Mouse (Mus musculus) small intestine, adult 2 months (tissue): ENCODE results near the gene Serpinb1a. TPM values are rescaled to one million over a fixed set of nuclear protein-coding genes. Genes with fewer than 3 reads are reported as not detected.
"Not testable (repeated sequence)": the region's sequence is repeated elsewhere in the genome, so short reads cannot be mapped to it uniquely, and the experiment has no call there.

Experiments
- H3K27ac ChIP-seq: fragments of 200-500 bp; 2 replicates; pipeline ENCODE4 v1.5.1; 2012; ENCODE audit warnings: low read depth, low read length, control low read depth, inconsistent platforms; ENCODE audit not compliant: insufficient read depth
- H3K27me3 ChIP-seq: fragments of 200-500 bp; 2 replicates; pipeline ENCODE4 v1.6.1; 2012; ENCODE audit warnings: mild to moderate bottlenecking, moderate library complexity, low read length, inconsistent platforms; ENCODE audit not compliant: control insufficient read depth, insufficient read depth
- H3K36me3 ChIP-seq: fragments of 200-500 bp; 2 replicates; pipeline ENCODE4 v1.6.1; 2012; ENCODE audit warnings: mild to moderate bottlenecking, low read length, control low read depth, inconsistent platforms; ENCODE audit not compliant: control insufficient read depth, insufficient read depth
- H3K4me1 ChIP-seq: fragments of 200-500 bp; 2 replicates; pipeline ENCODE4 v1.6.1; 2012; ENCODE audit warnings: low read length, inconsistent platforms, mixed read lengths; ENCODE audit not compliant: control insufficient read depth, insufficient read depth, insufficient read length
- H3K4me3 ChIP-seq: fragments of 200-500 bp; 2 replicates; pipeline ENCODE4 v1.5.1; 2012; ENCODE audit warnings: low read depth, mild to moderate bottlenecking, control low read depth, inconsistent platforms, low read length, moderate library complexity
- CTCF ChIP-seq: fragments of 200-500 bp; IDR thresholded peaks from 2 replicates; pipeline ENCODE4 v1.5.1; 2012; ENCODE audit warnings: low read depth, mild to moderate bottlenecking, control low read depth, inconsistent platforms, low read length, moderate library complexity, mixed read lengths; ENCODE audit not compliant: insufficient replicate concordance, insufficient read length; ENCODE audit errors: extremely low read depth
- POLR2A ChIP-seq: fragments of 200-500 bp; IDR thresholded peaks from 2 replicates; pipeline ENCODE4 v1.6.1; 2012; ENCODE audit warnings: low read depth, mild to moderate bottlenecking, control low read depth, inconsistent platforms, low read length, moderate library complexity
- WGBS: fragments of 180-500 bp; shearing (Covaris S2); methylation state at CpG from one replicate; pipeline ENCODE4 v1.1.7; 2018; 5-methylcytosine and 5-hydroxymethylcytosine counted together
- polyA plus RNA-seq: library from polyadenylated mRNA; depleted of rRNA; stranded (reverse); fragments of >200 nt; gene quantifications from 2 replicates; pipeline ENCODE4 v1.2.3, GENCODE M21; 2012; rRNA removed

Serpinb1a gene
- 36.8 and 110 TPM in 2 replicates for polyA plus RNA-seq

- H3K36me3 ChIP-seq: peaks cover 20% of the 10 kb centered on the region
- H3K4me1 ChIP-seq: peaks cover 18% of the 10 kb centered on the region; the same call in 1 of the 2 replicates
- peak within 1 kb of the TSS; percentile 97 for H3K27ac ChIP-seq
- no peaks in the 10 kb centered on the region for H3K27me3 ChIP-seq
- 6% methylated on average over 10 of the region's 10 CpGs for WGBS
- H3K4me3 ChIP-seq: peak within 1 kb of the TSS; percentile 70
- TF ChIP-seq CTCF: no peak
- TF ChIP-seq POLR2A: peak; percentile 98
Measured at GRCm38 (mm10) chr13:32850668-32851404, at the start of gene Serpinb1a. Gene Serpinb1a, minus strand, starts transcription at chr13:32851185.

- H3K27me3 ChIP-seq: no peaks in the 10 kb centered on the region
- no peaks in the 10 kb centered on the region for H3K36me3 ChIP-seq
- H3K27ac ChIP-seq: no peak overlapping the region
- TF ChIP-seq POLR2A (no peak), CTCF (peak; percentile 62; the same call in 1 of the 2 replicates)
- no peak overlapping the region for H3K4me3 ChIP-seq
- 4% methylated on average over 2 of the region's 2 CpGs for WGBS
- H3K4me1 ChIP-seq: no peaks in the 10 kb centered on the region
Measured at GRCm38 (mm10) chr13:32900639-32901038, 49.7 kb upstream of the Serpinb1a start.

- H3K27me3 ChIP-seq, H3K4me1 ChIP-seq, H3K4me3 ChIP-seq, H3K27ac ChIP-seq, H3K36me3 ChIP-seq: not testable (repeated sequence)
- 90% methylated on average over 2 of the region's 2 CpGs for WGBS
Measured at GRCm38 (mm10) chr13:32899114-32899513, 48.1 kb upstream of the Serpinb1a start.

GRCm38 (mm10) chr13:32898111-32898510, 47.1 kb upstream of the Serpinb1a start, which contains the start of gene Serpinb1c:
Gene Serpinb1c, minus strand, starts transcription at chr13:32898211.
- no peak within 1 kb of the TSS for H3K4me3 ChIP-seq
- H3K36me3 ChIP-seq: no peaks in the 10 kb centered on the region
- 66% methylated on average over 2 of the region's 2 CpGs for WGBS
- TF ChIP-seq POLR2A (no peak), CTCF (no peak)
- H3K27me3 ChIP-seq: no peaks in the 10 kb centered on the region
- no peaks in the 10 kb centered on the region for H3K4me1 ChIP-seq
- H3K27ac ChIP-seq: no peak within 1 kb of the TSS

GRCm38 (mm10) chr13:32896931-32897330, 45.9 kb upstream of the Serpinb1a start:
- Histone ChIP-seq H3K36me3 (no peaks in the 10 kb centered on the region), H3K4me1 (no peaks in the 10 kb centered on the region), H3K4me3 (no peak overlapping the region), H3K27me3 (no peaks in the 10 kb centered on the region), H3K27ac (no peak overlapping the region)
- TF ChIP-seq CTCF (no peak), POLR2A (no peak)
- 76% methylated on average over 4 of the region's 4 CpGs for WGBS

GRCm38 (mm10) chr13:32884755-32885154, 33.8 kb upstream of the Serpinb1a start:
- H3K36me3 ChIP-seq: no peaks in the 10 kb centered on the region
- no peak overlapping the region for H3K27ac ChIP-seq
- no peaks in the 10 kb centered on the region for H3K4me1 ChIP-seq
- no peak overlapping the region for H3K4me3 ChIP-seq
- no peak for TF ChIP-seq CTCF
- no peak for TF ChIP-seq POLR2A
- no peaks in the 10 kb centered on the region for H3K27me3 ChIP-seq

- H3K27me3 ChIP-seq: no peaks in the 10 kb centered on the region
- TF ChIP-seq CTCF: no peak
- TF ChIP-seq POLR2A: no peak
- H3K27ac ChIP-seq: no peak overlapping the region
- H3K36me3 ChIP-seq: no peaks in the 10 kb centered on the region
- H3K4me3 ChIP-seq: no peak overlapping the region
- 67% methylated on average over 1 of the region's 1 CpGs for WGBS
- H3K4me1 ChIP-seq: no peaks in the 10 kb centered on the region
Measured at GRCm38 (mm10) chr13:32873862-32874261, 22.9 kb upstream of the Serpinb1a start.

GRCm38 (mm10) chr13:32868843-32869242, 17.9 kb upstream of the Serpinb1a start:
- TF ChIP-seq POLR2A: no peak
- TF ChIP-seq CTCF: no peak
- H3K27me3 ChIP-seq: no peaks in the 10 kb centered on the region
- no peak overlapping the region for H3K4me3 ChIP-seq
- H3K36me3 ChIP-seq: no peaks in the 10 kb centered on the region
- no peaks in the 10 kb centered on the region for H3K4me1 ChIP-seq
- H3K27ac ChIP-seq: no peak overlapping the region
- WGBS: 56% methylated on average over 5 of the region's 5 CpGs

GRCm38 (mm10) chr13:32868233-32868632, 17.2 kb upstream of the Serpinb1a start:
- 72% methylated on average over 4 of the region's 4 CpGs for WGBS
- H3K27me3 ChIP-seq, H3K4me3 ChIP-seq, H3K4me1 ChIP-seq, H3K36me3 ChIP-seq, H3K27ac ChIP-seq: not testable (repeated sequence)
